8 mouse cellular contexts compared by ENCODE assay signal in genomic region chr13:97138404-97138931, GRCm38 (mm10). TPM values are rescaled to one million over a fixed set of nuclear protein-coding genes. Genes with fewer than 3 reads are reported as not detected.
A peak's percentile ranks its signal among the peaks of the same experiment; 100 is the strongest.
DNase-seq lines count a peak whose midpoint lies in the region; ATAC-seq lines count a peak whose summit lies in the region.
"Not testable (repeated sequence)": the region's sequence is repeated elsewhere in the genome, so short reads cannot be mapped to it uniquely, and the experiment has no call there.

No protein-coding gene starts in this region.

- peak overlapping the region; percentile 72 for H3K9ac ChIP-seq in forebrain, embryonic 11.5 days (ENCODE audit: low read length)
- peak overlapping the region; percentile 91 for H3K9ac ChIP-seq in heart, embryonic 15.5 days
- peak overlapping the region; percentile 75 for H3K9ac ChIP-seq in intestine, embryonic 16.5 days (ENCODE audit: low read depth, low read length)
- peak overlapping the region; percentile 87; the same call in 1 of the 2 replicates for H3K9ac ChIP-seq in limb, embryonic 15.5 days
- H3K9ac ChIP-seq in neural tube, embryonic 13.5 days: peak overlapping the region; percentile 93

- H3K27ac ChIP-seq in brown adipose tissue, adult 24 weeks (replicated peaks; ENCODE audit: low read depth, low read length): peak overlapping the region; percentile 96
- not testable (repeated sequence) for H3K27ac ChIP-seq in forebrain, embryonic 11.5 days (ENCODE audit: low read depth, low read length)
- H3K27ac ChIP-seq in heart, embryonic 15.5 days: peak overlapping the region; percentile 93
- H3K27ac ChIP-seq in intestine, embryonic 16.5 days (ENCODE audit: low read length): peak overlapping the region; percentile 66
- H3K27ac ChIP-seq in limb, embryonic 15.5 days: peak overlapping the region; percentile 88
- H3K27ac ChIP-seq in macrophage: peak overlapping the region; percentile 69
- peak overlapping the region; percentile 93 for H3K27ac ChIP-seq in neural tube, embryonic 13.5 days (replicated peaks)

- peak overlapping the region; percentile 54 for H3K4me2 ChIP-seq in forebrain, embryonic 11.5 days (ENCODE audit: low read depth, low read length, severe bottlenecking)
- peak overlapping the region; percentile 59 for H3K4me2 ChIP-seq in heart, embryonic 15.5 days
- peak overlapping the region; percentile 51 for H3K4me2 ChIP-seq in intestine, embryonic 16.5 days (ENCODE audit: low read depth, low read length)
- H3K4me2 ChIP-seq in limb, embryonic 15.5 days: peak overlapping the region; percentile 47
- peak overlapping the region; percentile 80 for H3K4me2 ChIP-seq in neural tube, embryonic 13.5 days

- H3K36me3 ChIP-seq in forebrain, embryonic 11.5 days (ENCODE audit: control insufficient read depth, insufficient read depth, low read length); intestine, embryonic 16.5 days (ENCODE audit: control insufficient read depth, insufficient read depth, low read length): not testable (repeated sequence)
- H3K36me3 ChIP-seq in heart, embryonic 15.5 days: peaks cover 13% of the 10 kb centered on the region
- peaks cover 20% of the 10 kb centered on the region for H3K36me3 ChIP-seq in limb, embryonic 15.5 days
- peaks cover 29% of the 10 kb centered on the region for H3K36me3 ChIP-seq in macrophage (ENCODE audit: inconsistent target)
- H3K36me3 ChIP-seq in neural tube, embryonic 13.5 days: peaks cover 31% of the 10 kb centered on the region

- DNase-seq in A20 (ENCODE audit: low read depth, low spot score): peak; percentile 44
- not testable (repeated sequence) for DNase-seq in forebrain, embryonic 11.5 days (ENCODE audit: low spot score)

- not testable (repeated sequence) for H3K27me3 ChIP-seq in forebrain, embryonic 11.5 days (ENCODE audit: control insufficient read depth, insufficient read depth, low read length); heart, embryonic 15.5 days; intestine, embryonic 16.5 days (replicated peaks; ENCODE audit: control insufficient read depth, insufficient read depth, low read length); limb, embryonic 15.5 days; neural tube, embryonic 13.5 days

- WGBS in forebrain, embryonic 11.5 days: 37% methylated on average over 8 of the region's 8 CpGs
- WGBS in heart, embryonic 15.5 days: 29% methylated on average over 8 of the region's 8 CpGs
- WGBS in intestine, embryonic 16.5 days: 26% methylated on average over 8 of the region's 8 CpGs
- 34% methylated on average over 8 of the region's 8 CpGs for WGBS in limb, embryonic 15.5 days
- 23% methylated on average over 8 of the region's 8 CpGs for WGBS in macrophage (ENCODE audit: missing documents)
- 32% methylated on average over 8 of the region's 8 CpGs for WGBS in neural tube, embryonic 13.5 days

- not testable (repeated sequence) for ATAC-seq in forebrain, embryonic 11.5 days (replicated peaks; ENCODE audit: low FRiP score); heart, embryonic 15.5 days (replicated peaks; ENCODE audit: insufficient number of reproducible peaks, insufficient read depth, low FRiP score, low read depth); intestine, embryonic 16.5 days; limb, embryonic 15.5 days (ENCODE audit: insufficient number of reproducible peaks, low FRiP score, low TSS enrichment, low read depth)
- peak; percentile 24; the same call in 1 of the 2 replicates for ATAC-seq in neural tube, embryonic 13.5 days (ENCODE audit: low read depth)

- peaks cover 48% of the 10 kb centered on the region for H3K79me2 ChIP-seq in macrophage (ENCODE audit: inconsistent target)

- H3K9me3 ChIP-seq in forebrain, embryonic 11.5 days (ENCODE audit: control insufficient read depth, low read length); heart, embryonic 15.5 days (replicated peaks); intestine, embryonic 16.5 days (ENCODE audit: control insufficient read depth, low read length); limb, embryonic 15.5 days; neural tube, embryonic 13.5 days: not testable (repeated sequence)

- not testable (repeated sequence) for H3K4me1 ChIP-seq in brown adipose tissue, adult 24 weeks (ENCODE audit: control insufficient read depth, insufficient read depth, insufficient read length, low read length); forebrain, embryonic 11.5 days (replicated peaks; ENCODE audit: control insufficient read depth, insufficient read depth, low read length); intestine, embryonic 16.5 days (ENCODE audit: control insufficient read depth, insufficient read depth, low read length); limb, embryonic 15.5 days
- H3K4me1 ChIP-seq in heart, embryonic 15.5 days (replicated peaks): peaks cover 10% of the 10 kb centered on the region
- H3K4me1 ChIP-seq in neural tube, embryonic 13.5 days (replicated peaks): peaks cover 18% of the 10 kb centered on the region

- H3K4me3 ChIP-seq in brown adipose tissue, adult 24 weeks (ENCODE audit: insufficient read depth, low read depth, low read length): peak overlapping the region; percentile 96
- H3K4me3 ChIP-seq in forebrain, embryonic 11.5 days (ENCODE audit: low read depth, low read length): peak overlapping the region; percentile 68
- H3K4me3 ChIP-seq in heart, embryonic 15.5 days: peak overlapping the region; percentile 98
- peak overlapping the region; percentile 65 for H3K4me3 ChIP-seq in intestine, embryonic 16.5 days (ENCODE audit: low read length)
- peak overlapping the region; percentile 92 for H3K4me3 ChIP-seq in limb, embryonic 15.5 days
- H3K4me3 ChIP-seq in macrophage (ENCODE audit: inconsistent target): peak overlapping the region; percentile 81
- H3K4me3 ChIP-seq in neural tube, embryonic 13.5 days: peak overlapping the region; percentile 92

RNA-seq across cellular contexts. Expression of gene Gfm2, which starts 0.7 kb away (rescaled TPM):
- 49.3 and 53.9 TPM in 2 replicates for polyA plus RNA-seq in brown adipose tissue, adult 24 weeks (2012; ENCODE audit: insufficient read depth, insufficient read length, missing spikeins)
- 39.6 and 39.9 TPM in 2 replicates for polyA plus RNA-seq in forebrain, embryonic 11.5 days (2014; fragmentation: Nextera tagmentation; extraction: Ambion mirVana)
- 27.1 and 29.5 TPM in 2 replicates for polyA plus RNA-seq in heart, embryonic 15.5 days (2015; fragmentation: Nextera tagmentation; extraction: Ambion mirVana)
- polyA plus RNA-seq in intestine, embryonic 16.5 days (2015; fragmentation: Nextera tagmentation; extraction: Ambion mirVana): 37.8 and 41.3 TPM in 2 replicates
- polyA plus RNA-seq in limb, embryonic 15.5 days (2015; fragmentation: Nextera tagmentation; extraction: Ambion mirVana): 25.9 and 26.9 TPM in 2 replicates
- 100 to 1,000 TPM in 14 of 26 experiments, 10 to 100 TPM in 12; 34.0 to 178 (median 108) TPM for total RNA-seq in macrophage (2018; cell fraction: chromatin; rRNA removed)
- total RNA-seq in macrophage (2018; cell fraction: cytosol; rRNA removed): 10 to 100 TPM; 12.9 to 26.3 (median 20.0) TPM
- 100 to 1,000 TPM in 1 of 26 experiments, 10 to 100 TPM in 25; 25.4 to 104 (median 52.0) TPM for total RNA-seq in macrophage (2018; cell fraction: nucleus; rRNA removed)
- 18.1 to 28.5 TPM (median 20.5 TPM) in 3 replicates for polyA plus RNA-seq in macrophage (2018)
- polyA plus RNA-seq in neural tube, embryonic 13.5 days (2015; fragmentation: Nextera tagmentation; extraction: Ambion mirVana): 32.7 and 33.3 TPM in 2 replicates

RNA-seq across cellular contexts. Expression of gene Nsa2, which starts 0.7 kb away (rescaled TPM):
- polyA plus RNA-seq in brown adipose tissue, adult 24 weeks (2012; ENCODE audit: insufficient read depth, insufficient read length, missing spikeins): 111 and 128 TPM in 2 replicates
- 59.1 and 71.9 TPM in 2 replicates for polyA plus RNA-seq in forebrain, embryonic 11.5 days (2014; fragmentation: Nextera tagmentation; extraction: Ambion mirVana)
- polyA plus RNA-seq in heart, embryonic 15.5 days (2015; fragmentation: Nextera tagmentation; extraction: Ambion mirVana): 37.0 and 42.0 TPM in 2 replicates
- 47.9 and 51.2 TPM in 2 replicates for polyA plus RNA-seq in intestine, embryonic 16.5 days (2015; fragmentation: Nextera tagmentation; extraction: Ambion mirVana)
- polyA plus RNA-seq in limb, embryonic 15.5 days (2015; fragmentation: Nextera tagmentation; extraction: Ambion mirVana): 58.6 and 59.8 TPM in 2 replicates
- total RNA-seq in macrophage (2018; cell fraction: chromatin; rRNA removed): 10 to 100 TPM; 10.3 to 50.5 (median 25.7) TPM
- 100 to 1,000 TPM; 113 to 221 (median 141) TPM for total RNA-seq in macrophage (2018; cell fraction: cytosol; rRNA removed)
- total RNA-seq in macrophage (2018; cell fraction: nucleus; rRNA removed): 10 to 100 TPM; 14.3 to 48.9 (median 35.0) TPM
- polyA plus RNA-seq in macrophage (2018): 150 to 444 TPM (median 165 TPM) in 3 replicates
- 48.3 and 52.4 TPM in 2 replicates for polyA plus RNA-seq in neural tube, embryonic 13.5 days (2015; fragmentation: Nextera tagmentation; extraction: Ambion mirVana)

RNA-seq across cellular contexts. Expression of gene Gm6169, which starts 39.4 kb away (rescaled TPM):
- polyA plus RNA-seq in brown adipose tissue, adult 24 weeks (2012; ENCODE audit: insufficient read depth, insufficient read length, missing spikeins): 5.5 and 17.4 TPM in 2 replicates
- 0.71 and 1.9 TPM in 2 replicates for polyA plus RNA-seq in forebrain, embryonic 11.5 days (2014; fragmentation: Nextera tagmentation; extraction: Ambion mirVana)
- polyA plus RNA-seq in heart, embryonic 15.5 days (2015; fragmentation: Nextera tagmentation; extraction: Ambion mirVana): 1.9 and 2.2 TPM in 2 replicates
- polyA plus RNA-seq in intestine, embryonic 16.5 days (2015; fragmentation: Nextera tagmentation; extraction: Ambion mirVana): 3.0 and 3.6 TPM in 2 replicates
- polyA plus RNA-seq in limb, embryonic 15.5 days (2015; fragmentation: Nextera tagmentation; extraction: Ambion mirVana): 3.5 and 4.5 TPM in 2 replicates
- under 1 TPM in 1 of 26 experiments, not detected in 25; 0.88 TPM for total RNA-seq in macrophage (2018; cell fraction: chromatin; rRNA removed)
- total RNA-seq in macrophage (2018; cell fraction: cytosol; rRNA removed): 1 to 10 TPM in 10 of 26 experiments, under 1 TPM in 16; 0.20 to 2.0 (median 0.82) TPM
- 1 to 10 TPM in 2 of 26 experiments, under 1 TPM in 3, not detected in 21; 0.56 to 1.7 (median 0.79) TPM for total RNA-seq in macrophage (2018; cell fraction: nucleus; rRNA removed)
- 1.0 to 3.9 TPM (median 1.3 TPM) in 3 replicates for polyA plus RNA-seq in macrophage (2018)
- 0.95 and 1.4 TPM in 2 replicates for polyA plus RNA-seq in neural tube, embryonic 13.5 days (2015; fragmentation: Nextera tagmentation; extraction: Ambion mirVana)

RNA-seq across cellular contexts. Expression of gene Hexb, which starts 59.7 kb away (rescaled TPM):
- polyA plus RNA-seq in brown adipose tissue, adult 24 weeks (2012; ENCODE audit: insufficient read depth, insufficient read length, missing spikeins): 14.6 and 16.0 TPM in 2 replicates
- polyA plus RNA-seq in forebrain, embryonic 11.5 days (2014; fragmentation: Nextera tagmentation; extraction: Ambion mirVana): 20.3 and 22.2 TPM in 2 replicates
- 35.1 and 46.6 TPM in 2 replicates for polyA plus RNA-seq in heart, embryonic 15.5 days (2015; fragmentation: Nextera tagmentation; extraction: Ambion mirVana)
- polyA plus RNA-seq in intestine, embryonic 16.5 days (2015; fragmentation: Nextera tagmentation; extraction: Ambion mirVana): 142 and 184 TPM in 2 replicates
- 63.1 and 65.7 TPM in 2 replicates for polyA plus RNA-seq in limb, embryonic 15.5 days (2015; fragmentation: Nextera tagmentation; extraction: Ambion mirVana)
- 10 to 100 TPM in 16 of 26 experiments, 1 to 10 TPM in 10; 4.6 to 48.1 (median 14.8) TPM for total RNA-seq in macrophage (2018; cell fraction: chromatin; rRNA removed)
- total RNA-seq in macrophage (2018; cell fraction: cytosol; rRNA removed): 100 to 1,000 TPM in 24 of 26 experiments, 10 to 100 TPM in 2; 93.2 to 216 (median 132) TPM
- total RNA-seq in macrophage (2018; cell fraction: nucleus; rRNA removed): 100 to 1,000 TPM in 20 of 26 experiments, 10 to 100 TPM in 6; 27.6 to 165 (median 120) TPM
- 132 to 213 TPM (median 194 TPM) in 3 replicates for polyA plus RNA-seq in macrophage (2018)
- polyA plus RNA-seq in neural tube, embryonic 13.5 days (2015; fragmentation: Nextera tagmentation; extraction: Ambion mirVana): 42.7 and 44.7 TPM in 2 replicates
